Mouse (Mus musculus): ENCODE measurements at regions not wholly inside any gene's neighbourhood (a gene's known extent, or its start where the extent isn't known, plus 50 kb on each side); places are given as distances from the start of the nearest gene placed in this dataset.
A peak's percentile ranks its signal among the peaks of the same experiment; 100 is the strongest.

- no peak; the same call in 1 of the 2 replicates for ATAC-seq (ENCODE audit: low FRiP score)
- WGBS, result 30% methylated on average over 22 of the region's 22 CpGs
- DNase-seq (ENCODE audit: low spot score), result peak; percentile 29
- H3K4me3 ChIP-seq (replicated peaks; ENCODE audit: low read length), result no peak overlapping the region
- no peaks in the 10 kb centered on the region for H3K4me1 ChIP-seq (replicated peaks; ENCODE audit: control insufficient read depth, insufficient read depth, low read length)
- H3K27me3 ChIP-seq (ENCODE audit: control insufficient read depth, insufficient read depth, low read length), result no peaks in the 10 kb centered on the region
- H3K27ac ChIP-seq, result no peak overlapping the region
- peak overlapping the region; percentile 44; the same call in 1 of the 2 replicates for H3K9ac ChIP-seq
- H3K36me3 ChIP-seq (replicated peaks; ENCODE audit: control insufficient read depth, insufficient read depth), result no peaks in the 10 kb centered on the region
- H3K9me3 ChIP-seq (ENCODE audit: control insufficient read depth, low read length), result no peaks in the 10 kb centered on the region
- peak overlapping the region; percentile 24 for H3K4me2 ChIP-seq (replicated peaks)
Measured at GRCm38 (mm10) chr10:67458447-67459272, 76.6 kb upstream of the Egr2 start.

- no peaks in the 10 kb centered on the region for H3K27me3 ChIP-seq (ENCODE audit: control insufficient read depth, insufficient read depth, low read length)
- H3K27ac ChIP-seq, result no peak overlapping the region
- WGBS, result 92% methylated on average over 1 of the region's 1 CpGs
- no peaks in the 10 kb centered on the region for H3K36me3 ChIP-seq (replicated peaks; ENCODE audit: control insufficient read depth, insufficient read depth)
- no peak overlapping the region for H3K9ac ChIP-seq
- no peaks in the 10 kb centered on the region for H3K4me1 ChIP-seq (replicated peaks; ENCODE audit: control insufficient read depth, insufficient read depth, low read length)
- no peak for ATAC-seq (ENCODE audit: low FRiP score)
- H3K4me2 ChIP-seq (replicated peaks), result no peak overlapping the region
- H3K9me3 ChIP-seq (ENCODE audit: control insufficient read depth, low read length), result no peaks in the 10 kb centered on the region
- no peak for DNase-seq (ENCODE audit: low spot score)
- no peak overlapping the region for H3K4me3 ChIP-seq (replicated peaks; ENCODE audit: low read length)
Measured at GRCm38 (mm10) chr10:67461321-67461720, 74.0 kb upstream of the Egr2 start.

DNA sequence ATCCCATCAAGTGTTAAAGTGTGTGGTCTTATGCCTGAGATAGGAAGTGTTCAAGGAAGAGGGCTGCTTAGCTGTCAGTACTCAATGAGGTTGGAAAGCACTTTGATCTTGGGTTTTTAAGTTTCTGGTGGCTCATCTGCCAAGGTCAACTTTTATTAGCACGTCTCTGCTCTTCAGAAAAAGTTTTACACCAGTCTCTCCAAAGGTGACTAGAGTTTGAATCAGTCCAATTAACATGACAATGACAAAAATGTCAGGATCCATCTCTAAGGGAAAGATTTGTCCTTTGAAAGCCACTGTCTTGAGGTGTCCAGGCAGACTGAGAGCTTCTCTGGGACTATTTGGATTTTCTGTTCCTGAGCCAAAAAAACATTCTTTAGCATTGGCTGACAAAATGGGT lies 73.4 kb upstream of the Egr2 start:
- H3K27ac ChIP-seq, result no peak overlapping the region
- H3K4me1 ChIP-seq (replicated peaks; ENCODE audit: control insufficient read depth, insufficient read depth, low read length), result no peaks in the 10 kb centered on the region
- no peaks in the 10 kb centered on the region for H3K9me3 ChIP-seq (ENCODE audit: control insufficient read depth, low read length)
- H3K4me3 ChIP-seq (replicated peaks; ENCODE audit: low read length), result no peak overlapping the region
- no peak for ATAC-seq (ENCODE audit: low FRiP score)
- H3K36me3 ChIP-seq (replicated peaks; ENCODE audit: control insufficient read depth, insufficient read depth), result no peaks in the 10 kb centered on the region
- 48% methylated on average over 1 of the region's 1 CpGs for WGBS
- H3K4me2 ChIP-seq (replicated peaks), result no peak overlapping the region
- DNase-seq (ENCODE audit: low spot score), result no peak
- no peak overlapping the region for H3K9ac ChIP-seq
- no peaks in the 10 kb centered on the region for H3K27me3 ChIP-seq (ENCODE audit: control insufficient read depth, insufficient read depth, low read length)

DNA sequence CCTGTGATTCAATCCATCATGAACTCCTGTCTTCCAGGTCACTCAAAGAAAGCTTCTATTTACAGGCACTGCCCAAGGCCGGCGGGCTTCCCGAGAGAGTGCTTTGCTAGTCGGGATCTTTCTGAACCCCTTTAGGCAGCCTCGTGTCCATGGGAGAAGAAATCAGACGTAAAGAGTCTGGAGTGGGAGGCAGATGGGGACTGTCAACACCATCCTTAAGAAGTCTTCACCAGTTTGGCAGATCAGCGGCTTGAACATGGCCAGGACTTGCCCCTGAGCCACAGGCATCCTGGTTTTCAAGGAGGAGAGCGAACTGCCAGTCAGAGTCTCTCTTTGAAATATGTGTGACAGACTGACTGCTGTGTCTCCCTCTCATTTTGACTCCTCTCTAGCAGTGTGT lies 66.6 kb upstream of the Egr2 start:
- WGBS, result 27% methylated on average over 8 of the region's 8 CpGs
- ATAC-seq (ENCODE audit: low FRiP score), result no peak
- no peak for DNase-seq (ENCODE audit: low spot score)
- no peak overlapping the region for H3K4me3 ChIP-seq (replicated peaks; ENCODE audit: low read length)
- no peak overlapping the region for H3K27ac ChIP-seq
- no peak overlapping the region for H3K9ac ChIP-seq
- no peaks in the 10 kb centered on the region for H3K36me3 ChIP-seq (replicated peaks; ENCODE audit: control insufficient read depth, insufficient read depth)
- no peaks in the 10 kb centered on the region for H3K27me3 ChIP-seq (ENCODE audit: control insufficient read depth, insufficient read depth, low read length)
- H3K4me1 ChIP-seq (replicated peaks; ENCODE audit: control insufficient read depth, insufficient read depth, low read length), result no peaks in the 10 kb centered on the region
- no peak overlapping the region for H3K4me2 ChIP-seq (replicated peaks)
- no peaks in the 10 kb centered on the region for H3K9me3 ChIP-seq (ENCODE audit: control insufficient read depth, low read length)

GRCm38 (mm10) chr10:67473016-67473415 lies 62.3 kb upstream of the Egr2 start:
- WGBS, result 94% methylated on average over 6 of the region's 6 CpGs

GRCm38 (mm10) chr10:67474336-67474735 lies 60.9 kb upstream of the Egr2 start:
- 86% methylated on average over 2 of the region's 2 CpGs for WGBS
- no peak for DNase-seq (ENCODE audit: low spot score)

More at GRCm38 (mm10) chr10:67473016-67473415, 62.3 kb upstream of the Egr2 start:
- no peak overlapping the region for H3K9ac ChIP-seq
- H3K4me3 ChIP-seq (replicated peaks; ENCODE audit: low read length), result no peak overlapping the region
- no peak overlapping the region for H3K4me2 ChIP-seq (replicated peaks)
- no peaks in the 10 kb centered on the region for H3K36me3 ChIP-seq (replicated peaks; ENCODE audit: control insufficient read depth, insufficient read depth)
- ATAC-seq (ENCODE audit: low FRiP score), result no peak
- no peaks in the 10 kb centered on the region for H3K4me1 ChIP-seq (replicated peaks; ENCODE audit: control insufficient read depth, insufficient read depth, low read length)
- no peaks in the 10 kb centered on the region for H3K9me3 ChIP-seq (ENCODE audit: control insufficient read depth, low read length)
- no peak overlapping the region for H3K27ac ChIP-seq
- no peak for DNase-seq (ENCODE audit: low spot score)
- no peaks in the 10 kb centered on the region for H3K27me3 ChIP-seq (ENCODE audit: control insufficient read depth, insufficient read depth, low read length)

DNA sequence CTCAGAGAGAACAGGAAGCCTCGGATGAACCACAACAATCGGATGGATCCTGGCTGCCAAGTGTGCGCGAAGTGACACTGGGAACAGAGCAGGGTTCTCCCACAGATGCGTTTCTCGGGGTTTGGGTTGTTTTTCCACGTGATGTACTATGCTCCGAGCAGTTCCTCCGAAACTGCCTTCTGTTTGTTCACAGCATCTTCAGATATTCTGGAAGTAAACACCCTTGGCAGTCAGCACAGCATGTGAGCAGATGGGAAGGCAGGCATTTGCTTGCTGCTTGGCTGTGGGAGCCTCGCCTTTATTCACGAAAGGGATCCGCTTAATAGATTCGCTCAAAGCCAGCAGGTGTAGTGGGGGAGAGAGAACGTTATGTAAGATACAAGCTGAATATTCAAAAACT lies 53.0 kb upstream of the Egr2 start:
- DNase-seq (ENCODE audit: low spot score), result no peak
- Histone ChIP-seq H3K36me3 (replicated peaks; ENCODE audit: control insufficient read depth, insufficient read depth) (no peaks in the 10 kb centered on the region), H3K27me3 (ENCODE audit: control insufficient read depth, insufficient read depth, low read length) (no peaks in the 10 kb centered on the region), H3K4me1 (replicated peaks; ENCODE audit: control insufficient read depth, insufficient read depth, low read length) (no peaks in the 10 kb centered on the region), H3K4me2 (replicated peaks) (no peak overlapping the region), H3K27ac (no peak overlapping the region), H3K9me3 (ENCODE audit: control insufficient read depth, low read length) (no peaks in the 10 kb centered on the region), H3K4me3 (replicated peaks; ENCODE audit: low read length) (no peak overlapping the region), H3K9ac (no peak overlapping the region)
- 68% methylated on average over 14 of the region's 14 CpGs for WGBS
- ATAC-seq (ENCODE audit: low FRiP score), result no peak

More at GRCm38 (mm10) chr10:67474336-67474735, 60.9 kb upstream of the Egr2 start:
- Histone ChIP-seq H3K27ac (no peak overlapping the region), H3K27me3 (ENCODE audit: control insufficient read depth, insufficient read depth, low read length) (no peaks in the 10 kb centered on the region), H3K36me3 (replicated peaks; ENCODE audit: control insufficient read depth, insufficient read depth) (no peaks in the 10 kb centered on the region), H3K9me3 (ENCODE audit: control insufficient read depth, low read length) (no peaks in the 10 kb centered on the region), H3K4me1 (replicated peaks; ENCODE audit: control insufficient read depth, insufficient read depth, low read length) (no peaks in the 10 kb centered on the region), H3K4me2 (replicated peaks) (no peak overlapping the region), H3K4me3 (replicated peaks; ENCODE audit: low read length) (no peak overlapping the region), H3K9ac (no peak overlapping the region)
- ATAC-seq (ENCODE audit: low FRiP score), result no peak

DNA sequence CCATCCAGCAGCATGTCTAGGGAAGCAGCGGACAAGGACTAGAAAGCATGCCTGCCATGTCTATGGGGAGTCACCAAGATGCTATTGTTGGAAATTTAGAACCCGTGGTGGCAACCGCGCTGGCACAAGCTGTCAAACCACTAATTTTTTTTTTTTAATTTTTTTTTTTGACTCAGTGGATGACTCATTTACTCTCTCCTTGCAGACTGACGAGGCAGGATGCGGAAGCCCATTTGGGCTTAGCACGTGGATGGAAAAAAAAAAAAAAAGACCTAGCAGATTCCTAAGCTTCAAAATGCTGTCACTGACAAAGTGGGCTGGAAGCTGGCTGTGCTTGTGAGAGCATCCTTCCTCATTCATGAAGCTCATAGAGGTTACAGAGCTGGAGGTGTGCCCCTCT lies 51.9 kb upstream of the Egr2 start:
- no peak overlapping the region for H3K9ac ChIP-seq
- H3K4me2 ChIP-seq (replicated peaks), result no peak overlapping the region
- DNase-seq (ENCODE audit: low spot score), result no peak
- H3K27me3 ChIP-seq (ENCODE audit: control insufficient read depth, insufficient read depth, low read length), result no peaks in the 10 kb centered on the region
- H3K27ac ChIP-seq, result no peak overlapping the region
- H3K9me3 ChIP-seq (ENCODE audit: control insufficient read depth, low read length), result no peaks in the 10 kb centered on the region
- no peak for ATAC-seq (ENCODE audit: low FRiP score)
- 85% methylated on average over 7 of the region's 7 CpGs for WGBS
- H3K4me3 ChIP-seq (replicated peaks; ENCODE audit: low read length), result no peak overlapping the region
- no peaks in the 10 kb centered on the region for H3K4me1 ChIP-seq (replicated peaks; ENCODE audit: control insufficient read depth, insufficient read depth, low read length)
- no peaks in the 10 kb centered on the region for H3K36me3 ChIP-seq (replicated peaks; ENCODE audit: control insufficient read depth, insufficient read depth)

GRCm38 (mm10) chr10:67484091-67484745 lies 51.1 kb upstream of the Egr2 start:
- Histone ChIP-seq H3K4me3 (replicated peaks; ENCODE audit: low read length) (no peak overlapping the region), H3K9ac (no peak overlapping the region), H3K27me3 (ENCODE audit: control insufficient read depth, insufficient read depth, low read length) (no peaks in the 10 kb centered on the region), H3K4me1 (replicated peaks; ENCODE audit: control insufficient read depth, insufficient read depth, low read length) (no peaks in the 10 kb centered on the region), H3K27ac (no peak overlapping the region), H3K36me3 (replicated peaks; ENCODE audit: control insufficient read depth, insufficient read depth) (no peaks in the 10 kb centered on the region), H3K9me3 (ENCODE audit: control insufficient read depth, low read length) (no peaks in the 10 kb centered on the region), H3K4me2 (replicated peaks) (no peak overlapping the region)
- WGBS, result 87% methylated on average over 3 of the region's 3 CpGs
- ATAC-seq (ENCODE audit: low FRiP score) (no peak), DNase-seq (ENCODE audit: low spot score) (no peak)
